Mouse (Mus musculus) left cerebral cortex, postnatal 4 days (tissue): ENCODE measurements around the gene Wipi2. TPM values are rescaled to one million over a fixed set of nuclear protein-coding genes. Genes with fewer than 3 reads are reported as not detected.

Experiments
- DNase-seq: peaks from one replicate; pipeline ENCODE4 v3.0.0-alpha.2; 2022
- intact Hi-C: fragments of 180-260 bp; cut with DNase I; formaldehyde crosslinking; loops from one replicate; pipeline ENCODE4 v1.15.1; 2025
- total RNA-seq, 2 experiments: library from RNA; stranded (reverse); gene quantifications; 2 replicates each; pipeline ENCODE4 v1.2.3; 2021

Wipi2 gene
- total RNA-seq, 2 experiments from 2014 or later = 60.0 to 62.4 TPM

DNA sequence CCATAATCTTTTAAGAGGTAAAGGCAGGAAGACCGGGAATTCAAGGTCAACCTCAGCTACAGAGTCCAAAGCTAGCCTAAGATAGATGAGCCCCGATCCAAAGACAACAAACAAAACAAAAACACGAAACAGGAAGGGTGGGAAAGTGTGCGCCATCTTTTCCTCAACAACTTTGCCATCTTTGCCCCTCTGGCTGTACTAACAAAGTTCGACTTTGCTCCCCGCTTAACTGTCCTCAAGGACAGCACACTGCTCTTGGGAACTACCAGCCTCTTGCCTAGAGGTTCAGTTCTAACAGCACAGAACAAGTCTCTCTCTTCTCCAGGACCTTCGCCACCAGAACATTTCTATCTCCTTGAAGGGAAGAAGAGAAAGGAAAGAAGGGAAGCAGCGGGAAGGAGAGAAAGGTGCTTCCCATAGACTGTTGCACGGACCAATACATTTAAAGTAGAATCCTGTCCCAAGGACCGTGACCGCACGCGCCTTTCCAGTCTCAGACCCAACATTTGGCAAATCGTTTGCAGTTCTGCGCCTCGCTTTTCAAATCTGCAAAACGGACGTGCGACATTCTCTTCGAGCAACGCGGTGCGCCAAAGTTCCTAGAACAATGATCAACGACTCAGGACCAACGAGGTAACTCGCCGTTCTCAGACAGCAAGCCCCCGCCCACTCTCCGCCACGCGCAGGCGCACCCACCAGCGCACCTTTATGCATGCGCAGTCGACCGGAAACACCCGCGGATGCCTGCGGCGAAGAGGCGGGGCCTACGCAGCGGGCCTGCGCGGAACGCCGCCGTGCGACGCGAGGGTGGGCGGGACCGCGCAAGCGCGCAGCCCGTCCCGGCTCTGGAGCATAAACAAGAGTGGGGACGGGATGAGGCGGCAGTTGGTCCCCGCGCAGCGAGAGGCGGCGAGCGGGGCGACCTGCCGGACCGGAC lies 1.5 kb downstream of the Wipi2 start:
- peak; percentile 97 for DNase-seq
- intact Hi-C loops = no loop called here

DNA sequence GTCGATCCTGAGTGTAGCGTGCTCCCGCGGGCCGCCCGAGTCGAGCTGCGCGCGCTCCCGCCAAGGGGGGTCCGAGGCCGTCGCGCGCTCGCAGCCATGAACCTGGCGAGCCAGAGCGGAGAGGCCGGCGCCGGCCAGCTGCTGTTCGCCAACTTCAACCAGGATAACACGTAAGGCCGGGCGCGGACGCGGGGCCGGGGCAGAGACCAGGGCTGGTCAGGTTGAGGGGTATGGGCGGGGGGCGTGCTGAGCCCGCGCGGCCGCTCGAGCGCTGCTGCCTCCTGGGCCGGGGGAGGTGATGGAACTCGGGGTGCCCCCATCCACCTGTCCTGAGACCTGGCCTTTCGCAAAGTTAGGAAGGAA lies 2.1 kb downstream of the Wipi2 start:
- DNase-seq = no peak
- intact Hi-C loops = no loop called here

DNA sequence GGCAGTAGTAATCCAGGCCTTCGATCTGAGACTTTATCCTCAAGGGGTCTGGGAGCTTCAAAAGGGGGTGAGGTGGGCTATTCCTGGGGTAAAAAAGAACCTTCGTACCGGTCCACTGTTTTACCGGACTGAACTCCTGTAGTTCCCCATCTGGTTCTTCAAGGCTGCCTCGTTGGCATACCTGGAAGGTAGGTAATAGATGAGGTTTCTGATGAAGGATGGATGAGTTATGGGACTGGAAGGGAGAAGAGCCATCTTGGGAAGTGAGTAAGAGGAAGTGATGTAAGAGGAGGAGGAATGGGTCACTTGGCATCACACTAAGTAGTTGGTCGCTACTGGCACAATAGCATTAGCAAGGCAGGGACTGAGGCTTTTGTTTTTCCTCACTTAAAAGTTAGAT lies 2.7 kb downstream of the Wipi2 start:
- DNase-seq = no peak
- intact Hi-C loops = no loop called here

DNA sequence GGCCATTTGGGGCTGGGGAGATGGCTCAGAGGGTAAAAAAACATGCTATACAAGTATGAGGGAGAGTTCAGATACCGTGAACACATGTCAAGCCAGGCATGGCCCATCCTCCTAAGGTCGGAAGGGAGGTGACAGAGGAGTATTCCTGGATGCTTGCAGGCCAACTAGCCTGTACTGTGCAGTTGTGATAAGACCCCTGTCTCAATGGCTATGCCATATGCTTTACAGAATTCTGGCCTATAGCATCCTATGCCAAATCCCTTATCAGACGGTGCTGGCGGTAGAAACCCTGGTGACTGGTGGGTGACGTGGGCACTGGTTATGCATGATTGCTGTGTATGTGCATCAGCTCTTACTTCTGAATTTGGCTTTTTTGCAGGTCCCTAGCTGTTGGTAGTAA lies 10.3 kb downstream of the Wipi2 start:
- no peak for DNase-seq
- intact Hi-C loops = no loop called here

DNA sequence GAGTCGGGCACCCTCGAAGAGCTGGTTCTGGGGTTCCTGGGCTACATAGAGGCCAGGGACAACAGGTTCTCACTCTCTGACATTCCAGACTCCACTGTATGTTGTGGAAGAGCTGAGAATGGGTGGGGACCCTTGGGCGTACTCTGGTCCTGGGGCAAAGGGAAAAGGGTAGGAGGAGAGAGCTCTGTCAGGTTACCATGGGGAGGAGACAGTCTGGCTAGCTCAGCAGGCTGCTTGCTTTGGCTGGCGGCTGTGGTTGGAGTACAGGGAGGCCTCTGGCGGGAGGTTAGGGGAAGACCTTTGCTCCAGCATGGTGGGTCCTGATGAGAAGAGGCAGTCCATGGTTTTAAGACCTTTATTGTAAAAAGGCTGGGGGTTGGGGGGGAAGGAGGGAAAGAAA lies 12.6 kb downstream of the Wipi2 start:
- DNase-seq = no peak
- intact Hi-C loops = no loop called here

DNA sequence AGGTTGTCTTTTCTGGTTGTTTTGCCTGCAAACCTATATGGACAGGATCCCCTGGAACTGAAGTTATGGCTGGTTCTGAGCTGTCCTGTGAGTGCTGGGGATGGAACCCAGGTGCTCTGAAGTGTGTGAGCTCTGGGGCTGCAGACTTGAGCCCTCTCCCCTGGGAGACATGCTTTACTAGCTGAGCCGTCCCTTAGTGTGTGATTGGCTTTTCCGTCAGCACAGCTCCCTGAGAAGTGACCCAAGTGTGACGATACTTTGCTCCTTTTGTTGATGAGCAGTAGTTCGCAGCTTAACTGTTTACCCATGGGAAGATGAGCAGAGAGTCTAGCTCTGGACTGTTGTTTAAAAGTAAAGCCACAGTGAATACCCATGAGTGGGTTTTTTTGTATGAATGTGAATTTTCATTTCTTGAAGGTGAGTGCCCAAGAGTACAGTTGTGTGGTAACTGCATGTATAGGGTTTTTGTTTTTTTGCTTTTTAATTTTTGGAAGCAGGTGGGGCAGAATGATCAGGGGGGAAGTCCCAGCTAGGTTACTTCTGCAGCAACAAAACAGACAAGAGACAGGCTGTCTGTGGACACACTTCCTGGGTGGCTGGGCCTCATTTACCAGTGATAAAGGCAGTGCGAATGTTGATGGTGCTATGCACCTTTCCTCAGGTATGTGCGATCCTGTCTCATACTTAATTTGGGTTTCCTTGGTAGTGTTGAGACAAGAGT lies 14.0 kb downstream of the Wipi2 start:
- intact Hi-C loops = no loop called here
- DNase-seq = no peak

DNA sequence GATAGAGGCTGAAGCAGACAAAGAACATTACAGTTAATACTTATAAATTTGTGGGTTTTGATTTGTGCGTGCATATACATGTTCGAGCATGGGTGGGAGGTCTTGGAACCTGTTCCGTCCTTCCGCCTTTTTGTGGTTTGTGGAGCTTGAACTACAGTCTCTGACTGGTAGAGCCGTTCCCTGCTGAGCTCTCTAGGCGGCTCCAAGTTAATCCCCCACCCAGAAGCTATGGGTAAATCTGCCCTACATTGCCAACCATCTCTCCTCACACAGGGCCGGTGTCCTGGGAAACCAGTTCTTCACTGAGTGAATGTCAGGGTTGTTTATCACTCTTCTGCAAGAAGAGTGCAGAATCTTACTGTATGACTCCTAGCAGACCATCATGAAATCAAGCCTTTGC lies 20.7 kb downstream of the Wipi2 start:
- intact Hi-C loops = no loop called here
- DNase-seq = no peak

DNA sequence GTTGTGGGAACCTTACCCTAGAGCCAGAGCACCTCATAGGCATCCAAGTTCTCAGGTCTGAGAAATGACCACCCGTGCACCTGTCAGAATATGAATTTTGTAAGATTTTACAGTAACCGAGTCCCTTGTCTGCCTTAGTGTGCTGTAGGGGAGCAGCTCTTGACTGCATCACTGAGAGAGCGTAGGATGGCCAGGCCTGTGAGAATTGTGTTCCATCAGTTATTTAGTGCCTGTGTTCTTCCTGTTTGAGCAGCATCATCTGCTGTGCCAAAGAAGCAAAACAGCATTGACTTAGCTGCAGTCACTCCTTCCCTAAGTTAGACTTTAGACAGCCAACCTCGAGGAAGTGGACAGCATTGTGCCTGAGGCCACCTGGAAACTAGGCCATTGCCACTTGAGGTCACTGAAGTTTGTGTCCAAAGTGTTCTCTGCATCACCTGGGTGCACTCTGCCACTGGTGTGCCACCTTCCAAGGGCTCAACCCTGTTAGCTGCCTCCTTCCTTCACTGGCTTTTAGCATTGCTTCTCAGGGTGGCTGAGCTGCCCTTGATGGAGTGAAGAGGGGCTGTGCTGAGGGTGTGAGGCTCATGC lies 22.1 kb downstream of the Wipi2 start:
- intact Hi-C loops = no loop called here
- DNase-seq = no peak

DNA sequence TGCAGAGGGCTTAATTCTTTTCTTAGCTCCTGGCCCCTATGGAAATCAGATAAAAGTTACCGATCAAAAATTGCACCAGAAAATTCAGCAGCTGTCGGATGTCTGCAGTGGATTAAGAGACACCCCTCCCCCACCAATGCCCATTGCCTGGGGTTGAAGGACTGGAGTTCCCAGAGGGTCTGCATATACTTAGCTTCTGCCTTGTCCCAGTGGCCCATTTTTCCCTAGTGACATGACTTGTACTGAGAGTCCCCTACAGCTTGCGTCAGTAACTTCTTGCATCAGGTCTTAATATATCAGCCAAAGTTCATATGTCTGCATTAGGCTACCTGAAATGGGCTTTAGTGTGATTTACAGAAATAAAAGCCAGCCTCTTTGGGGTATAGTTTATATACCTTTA lies 22.9 kb downstream of the Wipi2 start:
- intact Hi-C loops = no loop called here
- DNase-seq = no peak

DNA sequence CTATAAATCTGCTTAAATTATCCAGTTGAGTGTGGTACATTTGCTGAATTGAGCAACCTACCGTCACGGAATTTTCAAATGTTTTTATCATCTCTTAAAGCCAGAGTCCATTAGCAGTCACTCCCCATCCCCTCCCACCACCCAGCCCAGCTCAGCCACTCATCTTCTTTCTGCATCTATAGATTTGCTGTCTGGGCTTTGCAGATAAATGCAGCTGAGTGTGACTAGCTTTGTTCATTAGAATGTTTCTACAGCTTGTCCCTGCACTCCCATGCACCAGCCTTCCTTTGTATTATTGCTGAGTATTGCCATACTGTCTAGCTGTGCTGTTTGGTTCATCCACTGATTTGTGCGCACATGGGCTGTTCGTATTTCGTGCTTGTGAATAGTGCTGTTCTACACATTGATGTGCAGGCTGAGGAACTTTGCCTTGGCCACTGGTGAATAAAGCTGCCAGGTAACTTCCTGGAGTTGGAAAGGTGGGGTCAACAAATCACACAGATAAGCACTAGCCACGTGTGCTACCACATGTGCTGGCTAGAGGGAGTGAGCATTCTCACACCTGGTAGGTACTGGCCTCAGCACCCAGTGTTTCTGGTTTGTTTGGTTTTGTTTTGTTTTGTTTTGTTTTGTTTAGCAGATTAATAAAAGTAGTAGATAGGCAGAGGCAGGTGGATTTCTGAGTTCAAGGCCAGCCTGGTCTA lies 23.4 kb downstream of the Wipi2 start:
- no peak for DNase-seq
- intact Hi-C loops = no loop called here

DNA sequence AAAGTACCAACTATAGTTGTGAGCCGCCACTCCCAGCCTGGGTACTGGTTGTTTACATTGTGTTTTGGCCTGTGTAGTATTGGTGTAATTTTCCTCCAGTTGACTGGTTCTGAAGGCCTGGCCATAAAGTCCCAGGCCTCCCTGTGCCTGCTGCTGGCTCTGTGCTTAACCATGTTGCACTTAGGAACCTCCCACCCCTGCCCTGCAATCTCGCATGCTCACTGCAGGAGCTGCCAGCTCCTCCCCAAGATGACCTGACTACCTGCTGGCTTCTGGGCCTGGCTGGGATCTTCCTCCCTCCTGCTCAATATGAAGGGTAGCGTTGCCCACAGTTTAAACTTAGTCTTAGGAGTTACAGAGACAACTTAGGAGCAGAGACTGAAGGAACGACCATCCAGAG lies 24.8 kb downstream of the Wipi2 start:
- intact Hi-C loops = no loop called here
- no peak for DNase-seq

DNA sequence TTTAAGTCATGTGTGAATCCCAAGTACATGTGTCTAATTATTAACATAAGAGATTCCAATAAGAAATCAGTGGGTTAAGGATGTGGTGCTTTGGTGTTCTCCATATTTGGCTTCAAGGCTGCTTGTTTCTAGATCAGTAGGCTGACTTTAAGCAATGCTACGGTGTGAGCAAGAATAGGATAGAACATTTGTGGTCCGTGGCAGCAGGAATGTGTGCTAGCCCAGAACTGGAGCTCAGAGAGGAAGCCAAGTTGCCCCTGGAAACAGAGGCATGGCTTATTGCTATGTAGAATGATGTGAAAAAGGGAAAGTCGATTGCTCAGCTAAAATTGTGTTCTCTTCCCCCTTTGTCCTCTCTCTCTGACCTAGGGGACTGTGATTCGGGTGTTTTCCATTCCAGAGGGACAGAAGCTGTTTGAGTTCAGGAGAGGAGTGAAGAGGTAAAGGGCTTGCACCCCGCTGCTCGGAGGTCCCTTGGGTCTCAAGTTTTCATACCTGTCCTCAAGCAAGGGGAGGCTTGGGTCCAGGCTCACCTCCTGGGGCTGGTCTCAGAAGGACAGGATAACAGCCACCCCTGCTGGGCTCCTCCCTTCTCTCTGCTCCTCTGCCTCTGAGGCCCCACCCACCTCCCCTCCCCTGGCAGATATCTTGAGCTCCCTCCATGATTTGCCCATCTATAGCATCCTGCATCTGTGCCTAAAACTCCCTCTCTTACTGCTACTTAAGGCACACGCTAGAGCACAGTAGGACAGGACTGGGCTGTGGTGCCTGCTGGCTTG lies 33.3 kb downstream of the Wipi2 start:
- intact Hi-C loops = no loop called here
- DNase-seq = no peak

DNA sequence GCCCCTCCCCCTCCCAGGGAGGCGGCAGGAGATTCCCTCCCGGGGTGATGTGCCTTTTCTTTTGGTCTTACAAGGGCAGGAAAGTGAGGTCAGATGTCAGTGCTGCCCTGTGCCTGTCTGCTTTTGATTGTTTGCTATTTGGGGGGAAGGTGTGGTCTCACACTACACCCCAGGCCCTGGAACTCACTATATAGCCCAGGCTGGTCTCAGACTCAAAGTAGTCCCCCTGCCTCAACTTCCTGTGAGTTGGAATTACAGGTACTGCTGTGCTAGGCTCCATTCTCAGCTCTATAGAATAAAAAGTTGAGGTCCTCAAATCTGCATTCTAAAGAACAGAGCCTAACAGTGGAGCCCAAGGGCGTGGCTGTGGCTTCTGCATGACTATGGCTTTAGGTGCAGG lies 40.4 kb downstream of the Wipi2 start:
- intact Hi-C loops = no loop called here
- no peak for DNase-seq

DNA sequence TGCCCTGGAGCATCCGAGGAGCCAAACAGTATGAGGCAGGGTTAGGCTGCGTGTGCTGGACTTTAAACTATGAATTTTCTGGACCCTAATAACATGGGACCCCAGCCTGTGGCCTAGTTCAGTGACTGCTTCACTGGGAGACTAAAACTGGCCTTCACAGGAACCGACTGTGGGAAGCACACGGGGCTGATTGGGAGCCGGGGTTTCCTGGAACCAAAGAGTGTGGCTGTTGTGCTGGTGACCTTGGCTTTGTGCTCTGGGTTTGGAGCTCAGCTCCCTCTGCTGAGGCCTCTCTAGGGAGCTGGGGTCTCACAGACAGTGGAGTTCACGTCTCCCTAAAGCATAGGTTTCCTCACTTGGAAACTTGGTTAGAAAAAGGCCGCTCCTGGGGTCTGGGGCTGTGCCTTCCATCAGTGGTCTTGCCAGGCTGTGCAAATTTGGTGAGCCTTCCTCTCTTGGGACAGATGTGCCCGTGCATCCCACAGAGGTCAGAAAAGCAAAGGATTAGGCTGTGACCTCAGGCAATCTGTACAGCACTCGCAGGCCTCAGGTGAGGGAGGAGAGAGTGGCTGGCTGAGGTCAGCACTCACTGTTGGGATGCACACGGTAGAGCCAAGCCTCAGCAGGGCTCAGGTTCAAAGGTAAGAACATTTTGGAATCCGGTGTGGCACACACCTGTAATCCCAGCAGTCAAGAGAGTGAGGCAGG lies 41.2 kb downstream of the Wipi2 start:
- intact Hi-C loops = no loop called here
- DNase-seq = no peak

DNA sequence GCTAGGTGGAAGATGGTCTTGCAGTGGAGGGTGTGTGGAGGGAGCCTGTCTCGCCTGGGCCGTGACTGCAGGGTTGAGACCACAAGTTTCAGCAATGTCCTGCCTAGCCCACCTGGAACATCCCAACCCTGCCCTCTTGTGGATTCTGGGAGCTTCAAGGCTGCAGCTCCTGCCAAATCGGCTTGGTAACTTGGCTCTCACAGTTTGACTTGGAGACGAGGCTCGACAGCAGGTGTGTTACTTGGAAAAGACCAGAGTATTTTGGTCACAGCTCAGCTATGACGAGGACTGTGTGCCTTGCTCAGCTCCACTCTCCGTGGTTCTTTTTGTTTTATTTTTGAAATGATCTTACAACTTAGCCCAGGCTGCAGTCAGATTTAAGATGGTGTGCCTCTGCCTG lies 42.2 kb downstream of the Wipi2 start:
- intact Hi-C loops = loop anchor here (5.0 kb wide), 1 partner anchor 48 kb away; no protein-coding TSS in a partner anchor
- peak; percentile 50 for DNase-seq

DNA sequence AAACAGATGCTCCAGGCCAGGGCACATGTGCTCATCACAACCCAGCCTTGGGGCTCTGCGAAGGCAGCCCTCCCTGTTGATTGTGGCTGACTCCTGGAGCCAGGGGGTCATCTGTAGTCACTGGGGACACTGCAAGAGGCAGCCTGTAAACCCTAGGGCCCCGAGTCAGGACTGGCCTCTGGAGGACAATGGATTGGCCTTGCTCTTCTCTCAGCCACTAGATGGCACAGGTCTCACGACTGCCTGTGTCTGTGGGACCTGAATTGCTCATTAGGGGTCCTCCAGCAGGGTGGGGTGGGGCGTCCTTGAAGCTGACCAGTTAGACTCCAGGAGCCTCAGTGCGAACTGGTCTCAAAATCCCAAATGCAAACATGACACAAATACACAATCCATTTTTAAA lies 45.6 kb downstream of the Wipi2 start:
- intact Hi-C loops = loop anchor here (5.0 kb wide), 1 partner anchor 44 kb away; no protein-coding TSS in a partner anchor

DNA sequence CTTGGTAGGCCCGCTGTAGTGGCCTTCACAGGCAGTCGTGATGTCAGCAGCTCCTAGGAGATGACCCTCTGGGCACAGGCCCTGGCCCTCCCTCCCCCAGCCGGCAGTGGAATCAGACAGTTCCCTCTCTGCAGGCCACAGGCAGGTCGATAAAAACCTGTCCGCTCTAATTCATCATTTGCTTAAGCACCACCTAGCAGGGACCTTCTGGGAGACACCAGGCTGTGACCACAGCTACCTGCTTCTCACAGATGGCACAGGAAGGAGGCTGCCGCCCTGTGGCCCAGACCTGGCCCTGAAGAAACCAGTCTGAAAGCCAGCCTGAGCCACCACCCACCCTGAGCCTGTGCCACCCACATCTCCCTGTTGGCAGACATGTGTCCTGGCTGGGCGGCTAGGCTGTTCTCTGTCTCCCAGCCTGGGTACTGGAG lies 50.7 kb downstream of the Wipi2 start:
- peak; percentile 32 for DNase-seq
- intact Hi-C loops = no loop called here

More for the DNA sequence above, 45.6 kb downstream of the Wipi2 start:
- peak; percentile 53 for DNase-seq

DNA sequence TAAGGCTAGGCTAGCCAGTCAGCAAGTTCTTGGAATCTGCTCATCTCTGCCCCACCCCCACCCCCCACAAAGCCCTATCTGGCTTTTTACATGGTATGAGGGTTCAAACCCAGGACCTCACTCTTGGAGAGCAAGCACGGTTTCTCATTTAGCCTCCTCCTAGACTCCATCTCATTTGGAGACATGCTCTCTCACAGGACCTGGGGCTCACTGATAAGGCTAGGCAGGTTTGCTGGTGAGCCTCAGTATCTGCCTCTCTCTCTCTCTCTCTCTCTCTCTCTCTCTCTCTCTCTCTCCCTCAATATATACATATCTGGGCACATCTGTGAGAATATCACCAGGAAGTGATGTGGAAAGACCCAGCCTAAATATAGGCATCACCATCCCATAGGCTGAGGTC lies 51.6 kb downstream of the Wipi2 start:
- intact Hi-C loops = no loop called here
- no peak for DNase-seq

DNA sequence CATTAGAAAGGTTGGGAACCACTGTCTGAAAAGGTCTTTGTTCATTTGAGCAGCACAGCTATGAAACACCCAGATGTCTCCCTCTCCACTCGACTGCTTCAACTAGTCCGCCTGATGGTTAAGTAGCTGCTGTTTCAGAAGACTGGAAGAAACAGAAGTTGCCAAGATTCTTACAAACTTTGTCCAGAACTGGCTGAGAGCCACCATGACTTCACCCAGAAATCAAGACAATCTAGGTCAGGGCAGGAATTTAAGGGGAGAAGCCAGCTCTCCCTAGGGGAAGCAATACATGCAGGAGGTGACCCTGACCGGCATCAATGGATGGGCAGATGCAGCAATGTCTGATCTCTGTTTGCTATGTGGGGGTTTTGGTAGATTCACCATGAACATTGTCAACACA lies 54.4 kb downstream of the Wipi2 start:
- intact Hi-C loops = no loop called here
- DNase-seq = no peak

DNA sequence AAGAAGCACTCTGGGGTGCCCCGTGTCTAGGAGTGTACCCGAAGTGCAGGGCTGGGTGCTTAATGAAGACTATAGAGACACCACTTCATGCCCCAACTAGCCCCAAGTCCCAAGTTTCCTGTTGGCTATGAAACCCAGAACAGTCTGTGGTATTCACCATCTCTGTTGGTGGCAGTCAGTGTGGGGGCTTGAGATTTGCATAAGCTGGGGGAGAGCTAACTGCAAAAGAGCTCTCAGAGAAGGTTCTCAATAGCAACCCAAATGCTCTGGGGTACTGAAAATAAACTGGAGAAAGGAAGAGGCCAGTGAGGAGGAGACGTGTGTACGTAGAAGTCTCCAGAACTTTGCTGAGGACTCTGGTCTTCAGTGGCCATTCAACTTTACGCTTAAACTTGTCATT lies 55.0 kb downstream of the Wipi2 start:
- DNase-seq = no peak
- intact Hi-C loops = no loop called here
